Comparison of ENCODE assay signal across 13 mouse cellular contexts in the genomic region with DNA sequence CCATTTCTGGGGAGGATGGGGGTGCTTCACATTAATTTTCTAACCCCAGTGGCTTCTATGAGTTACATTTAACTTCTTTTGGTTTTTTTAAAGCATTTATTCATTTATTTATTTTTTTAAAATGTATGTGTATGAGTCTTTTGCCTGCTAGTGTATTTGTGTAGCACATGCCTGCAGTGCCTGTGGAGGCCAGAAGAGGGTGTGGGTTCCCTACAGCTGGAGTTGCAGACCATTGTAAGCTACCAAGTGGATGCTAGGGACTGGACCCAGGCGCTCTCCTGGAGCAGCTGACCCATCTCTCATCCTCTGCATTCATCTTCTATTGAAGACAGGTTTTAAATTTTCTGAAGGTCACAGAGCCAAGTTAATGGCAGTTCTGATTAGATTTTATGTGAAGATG. TPM values are rescaled to one million over a fixed set of nuclear protein-coding genes. Genes with fewer than 3 reads are reported as not detected.
DNase-seq lines count a peak whose midpoint lies in the region; ATAC-seq and TF ChIP-seq lines count a peak whose summit lies in the region.
"Had no signal": no experiment of that assay in that cellular context is flagged by ENCODE, and none has a peak within 500 bp of the region (broad histone marks: within the 10 kb centered on the region; RNA-seq: fewer than 3 reads in every experiment).

No protein-coding gene starts in this region.

- TF ChIP-seq POLR2A in heart, adult 2 months (IDR thresholded peaks at IDR 0.05; ENCODE audit: insufficient read depth, low read depth, low read length), result no peak
- TF ChIP-seq POLR2A in lung, adult 2 months (IDR thresholded peaks at IDR 0.05; ENCODE audit: borderline replicate concordance, extremely low read depth, low read depth, low read length), result no peak

- H3K27ac ChIP-seq in heart, adult 2 months, result no peak overlapping the region
- H3K27ac ChIP-seq: hindbrain, embryonic 15.5 days; liver, embryonic 13.5 days; midbrain, embryonic 12.5 days had no signal

- H3K9ac ChIP-seq in heart, adult 2 months (ENCODE audit: low read depth, low read length), result no peak overlapping the region
- H3K9ac ChIP-seq: heart, embryonic 12.5 days; hindbrain, embryonic 15.5 days; liver, embryonic 13.5 days; midbrain, embryonic 12.5 days had no signal

- H3K4me1 ChIP-seq in heart, adult 2 months (ENCODE audit: control insufficient read depth, insufficient read depth, low read length), result no peaks in the 10 kb centered on the region
- H3K4me1 ChIP-seq in lung, adult 2 months (ENCODE audit: control insufficient read depth, insufficient read depth, low read length), result no peaks in the 10 kb centered on the region
- H3K4me1 ChIP-seq: heart, embryonic 12.5 days; hindbrain, embryonic 15.5 days; liver, embryonic 13.5 days; midbrain, embryonic 12.5 days had no signal

- no peaks in the 10 kb centered on the region for H3K27me3 ChIP-seq in heart, adult 2 months (ENCODE audit: control insufficient read depth, insufficient read depth, low read length)
- H3K27me3 ChIP-seq: heart, embryonic 12.5 days; hindbrain, embryonic 15.5 days; liver, embryonic 13.5 days; midbrain, embryonic 12.5 days had no signal

- peak; percentile 46 for TF ChIP-seq CTCF in heart, adult 2 months (IDR thresholded peaks at IDR 0.05)
- TF ChIP-seq CTCF in lung, adult 2 months (IDR thresholded peaks at IDR 0.05; ENCODE audit: insufficient read depth, low read length), result 0 out of 2 replicates have a peak, but pooled peaks have one; percentile 15

- intact Hi-C loops in heart, adult 2 months (cut with DNase I), result no loop called here

- TF ChIP-seq EP300 in heart, adult 2 months (IDR thresholded peaks at IDR 0.05; ENCODE audit: insufficient read depth, low read depth, low read length), result no peak

- H3K79me2 ChIP-seq in heart, adult 2 months (replicated peaks; ENCODE audit: control insufficient read depth, insufficient read depth, low read length), result no peaks in the 10 kb centered on the region

- WGBS in heart, adult 2 months, result 87% methylated on average over 1 of the region's 1 CpGs
- WGBS in lung, adult 2 months, result 100% methylated on average over 1 of the region's 1 CpGs

- DNase-seq in heart, adult 2 months, result no peak
- no peak for DNase-seq in heart, adult 18-20 months
- no peak for DNase-seq in lung, adult 2 months
- no peak for DNase-seq in lung, postnatal 36 days
- peak; percentile 48 for DNase-seq in ES-CJ7 (ENCODE audit: low read depth, low spot score)
- no peak for DNase-seq in adrenal gland, adult 8-10 months
- no peak for DNase-seq in right cerebral cortex, postnatal 36 days (ENCODE audit: low spot score in 2 of 2)
- DNase-seq: liver, embryonic 13.5 days; thymus, adult 18-20 months had no signal

- H3K36me3 ChIP-seq in heart, adult 2 months (ENCODE audit: control insufficient read depth, insufficient read depth, low read length), result no peaks in the 10 kb centered on the region

- peak; percentile 53 for ATAC-seq in megakaryocyte, adult 5-6 weeks (ENCODE audit: poor library complexity, severe bottlenecking)

- H3K4me3 ChIP-seq in heart, adult 2 months, result no peak overlapping the region
- H3K4me3 ChIP-seq in lung, adult 2 months (replicated peaks; ENCODE audit: extremely low read depth, low read depth, low read length), result no peak overlapping the region
- H3K4me3 ChIP-seq: heart, embryonic 12.5 days; hindbrain, embryonic 15.5 days; liver, embryonic 13.5 days; midbrain, embryonic 12.5 days had no signal

RNA-seq across cellular contexts. Expression of a gene that starts 16.9 kb away (rescaled TPM):
- 1 to 10 TPM; 7.0 to 9.8 TPM for total RNA-seq in heart, adult 2 months (2021)
- 5.1 and 5.7 TPM in 2 replicates for polyA plus RNA-seq in heart, adult 2 months (2012; rRNA removed)
- total RNA-seq in heart, adult 18-20 months (2021), result 1 to 10 TPM; 6.4 to 9.1 TPM
- polyA plus RNA-seq in lung, adult 2 months (2012; rRNA removed), result 7.0 and 8.0 TPM in 2 replicates
- 10.1 and 11.1 TPM in 2 replicates for total RNA-seq in megakaryocyte, adult 5-6 weeks (2015)
- 24.0 and 24.4 TPM in 2 replicates for total RNA-seq in megakaryocyte, adult 5-6 weeks (2017)
- 10 to 100 TPM; 34.0 to 36.4 (median 35.7) TPM for total RNA-seq in adrenal gland, adult 8-10 months (2022)

RNA-seq across cellular contexts. Expression of a gene that starts 17.0 kb away (rescaled TPM):
- total RNA-seq in heart, adult 2 months (2021), result 10 to 100 TPM; 45.8 to 48.7 TPM
- polyA plus RNA-seq in heart, adult 2 months (2012; rRNA removed), result 22.0 and 25.4 TPM in 2 replicates
- total RNA-seq in heart, adult 18-20 months (2021), result 10 to 100 TPM; 52.0 to 55.9 TPM
- 41.9 and 45.4 TPM in 2 replicates for polyA plus RNA-seq in lung, adult 2 months (2012; rRNA removed)
- total RNA-seq in megakaryocyte, adult 5-6 weeks (2015), result 31.0 and 35.4 TPM in 2 replicates
- total RNA-seq in megakaryocyte, adult 5-6 weeks (2017), result 58.1 and 62.2 TPM in 2 replicates
- total RNA-seq in adrenal gland, adult 8-10 months (2022), result 100 to 1,000 TPM; 101 to 115 (median 106) TPM

RNA-seq across cellular contexts. Expression of a gene that starts 55.5 kb away (rescaled TPM):
- 10 to 100 TPM; 35.7 to 46.1 TPM for total RNA-seq in heart, adult 2 months (2021)
- 20.8 and 26.1 TPM in 2 replicates for polyA plus RNA-seq in heart, adult 2 months (2012; rRNA removed)
- total RNA-seq in heart, adult 18-20 months (2021), result 10 to 100 TPM; 37.1 to 39.8 TPM
- polyA plus RNA-seq in lung, adult 2 months (2012; rRNA removed), result 44.9 and 46.4 TPM in 2 replicates
- total RNA-seq in megakaryocyte, adult 5-6 weeks (2015), result 33.7 and 36.5 TPM in 2 replicates
- total RNA-seq in megakaryocyte, adult 5-6 weeks (2017), result 35.1 and 38.1 TPM in 2 replicates
- 10 to 100 TPM; 69.6 to 86.9 (median 75.6) TPM for total RNA-seq in adrenal gland, adult 8-10 months (2022)
